Mouse (Mus musculus): Measurements from ENCODE around the gene Rer1.

Gene Rer1

DNA sequence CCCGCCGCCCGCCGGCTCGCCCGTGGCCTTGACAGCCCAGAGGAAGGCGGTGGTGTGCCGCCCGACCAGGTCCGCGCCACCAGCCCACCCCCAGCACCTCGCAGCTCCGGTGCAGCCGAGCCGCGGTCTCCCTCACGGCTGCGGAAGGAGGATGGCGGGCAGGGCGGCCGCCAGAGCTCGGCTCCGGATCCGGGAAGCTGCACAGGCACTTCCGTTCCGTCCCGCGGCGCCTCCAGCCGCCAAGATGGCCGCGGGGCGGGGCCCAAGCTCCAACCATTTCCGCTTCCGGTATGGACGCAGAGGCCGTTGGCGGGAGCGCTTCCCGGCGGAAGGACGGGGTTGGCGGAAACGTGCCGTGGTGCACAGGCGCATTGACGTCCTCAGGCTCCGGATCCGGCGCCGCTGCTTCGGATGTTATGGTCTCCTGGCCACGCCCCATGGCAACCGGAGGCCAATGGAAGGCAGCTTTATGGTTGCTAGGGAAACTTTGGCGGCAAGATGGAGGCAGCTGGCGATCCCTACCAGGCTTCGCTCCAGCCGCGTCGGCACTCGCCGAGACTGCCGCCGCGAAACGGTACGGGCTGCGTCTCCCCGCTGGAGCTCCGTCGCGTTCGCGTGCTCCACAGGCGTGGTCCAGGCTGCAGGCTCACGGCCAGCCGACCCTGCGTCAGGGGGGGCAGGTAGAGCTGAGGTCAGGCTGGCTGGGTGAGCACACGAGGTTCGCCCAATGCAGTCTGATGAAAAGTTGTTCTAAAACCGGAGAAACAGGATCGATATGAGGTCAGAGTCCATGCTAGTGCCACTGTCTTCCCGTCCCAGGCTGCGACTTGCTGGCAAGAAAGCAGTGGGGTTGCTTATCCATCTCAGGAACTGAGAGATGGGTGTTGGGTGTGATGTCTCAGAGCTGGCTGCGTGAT is at the start of gene Rer1, which contains the start of gene Morn1:
Gene Rer1, minus strand, starts transcription at position 275 of the 917 bp plus-strand sequence.
Gene Morn1, plus strand, starts transcription at position 470 of the 917 bp plus-strand sequence.
- DNase-seq (ENCODE audit: low spot score), result peak; percentile 100

DNA sequence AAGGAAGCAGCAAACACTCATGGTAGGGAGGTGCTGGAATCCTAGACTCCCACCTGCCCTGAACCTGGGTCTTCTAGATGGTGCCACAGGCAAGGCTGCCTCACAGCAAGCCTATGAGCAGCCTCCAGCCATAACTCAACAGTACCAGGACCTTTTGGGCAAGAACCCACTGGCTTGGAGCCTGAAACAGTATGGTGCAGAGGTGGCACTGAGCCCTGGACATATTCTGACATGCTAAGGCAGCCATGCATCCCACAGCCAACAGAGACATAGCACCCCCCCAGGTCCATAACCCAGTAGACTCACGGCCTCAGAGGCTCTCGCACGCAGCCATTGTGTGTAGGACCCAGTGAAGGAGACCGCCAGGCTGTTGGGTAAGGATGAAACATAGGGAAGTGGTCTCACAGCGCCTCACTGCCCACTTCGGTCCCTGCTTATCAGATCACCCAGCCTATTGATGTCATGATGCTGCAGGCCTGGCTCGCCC is 48.5 kb upstream of the Rer1 start:
- no peak for DNase-seq (ENCODE audit: low spot score)

DNA sequence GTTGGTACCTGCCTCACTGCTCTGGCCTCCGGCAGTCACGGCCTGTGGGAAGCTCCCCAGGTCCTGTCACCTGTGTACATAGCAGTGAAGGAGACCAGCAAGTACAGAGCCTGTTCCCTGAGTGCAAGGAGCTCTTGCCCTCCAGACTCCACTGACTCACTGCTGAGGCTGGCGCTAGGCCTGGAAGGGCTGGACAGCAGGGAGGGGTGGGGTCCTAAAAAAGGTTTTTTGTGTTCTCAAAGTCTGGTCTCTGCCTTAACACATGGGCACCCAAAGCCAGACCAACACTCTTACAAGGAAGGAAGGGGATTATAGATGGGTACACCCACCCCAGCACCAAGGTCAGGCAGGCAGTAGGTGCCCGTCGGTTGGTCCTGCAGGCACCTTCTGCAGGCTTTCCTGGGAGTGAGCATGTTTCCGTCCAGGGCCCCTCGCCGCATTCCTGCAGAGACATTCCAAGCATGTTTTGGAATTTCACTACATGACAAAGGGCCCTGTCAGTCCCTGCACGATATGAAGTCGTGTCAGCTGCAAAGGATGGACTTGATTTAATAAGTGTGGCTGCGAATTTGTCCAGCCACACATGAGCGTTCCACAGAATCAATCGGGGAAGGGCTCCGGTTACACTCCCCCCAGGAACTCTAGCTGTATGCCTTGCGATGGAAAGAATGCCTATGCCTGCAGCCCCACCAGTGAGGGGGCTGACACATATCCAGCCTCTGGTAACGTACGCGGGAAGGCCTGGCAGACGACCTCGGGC is 47.7 kb upstream of the Rer1 start:
- no peak for DNase-seq (ENCODE audit: low spot score)

DNA sequence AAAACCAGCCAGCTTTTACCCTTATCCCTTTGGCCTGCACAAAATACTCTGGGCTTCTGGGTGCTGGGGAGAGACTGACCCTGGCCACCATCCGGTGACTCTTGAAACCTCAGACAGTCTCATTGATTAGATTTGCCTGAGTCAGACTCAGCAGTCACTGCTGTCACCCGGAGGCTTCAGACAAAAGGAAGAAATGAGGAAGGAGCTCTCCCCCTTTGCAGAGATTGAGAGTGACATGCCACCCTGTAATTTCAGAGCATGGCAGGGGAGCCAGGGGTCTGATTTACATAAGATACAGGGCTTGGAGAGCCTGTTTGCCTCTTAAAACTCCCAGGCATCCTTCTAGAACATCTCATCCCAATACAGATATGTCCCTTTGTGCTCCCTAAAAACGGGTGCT is 47.0 kb upstream of the Rer1 start:
- DNase-seq (ENCODE audit: low spot score), result no peak

DNA sequence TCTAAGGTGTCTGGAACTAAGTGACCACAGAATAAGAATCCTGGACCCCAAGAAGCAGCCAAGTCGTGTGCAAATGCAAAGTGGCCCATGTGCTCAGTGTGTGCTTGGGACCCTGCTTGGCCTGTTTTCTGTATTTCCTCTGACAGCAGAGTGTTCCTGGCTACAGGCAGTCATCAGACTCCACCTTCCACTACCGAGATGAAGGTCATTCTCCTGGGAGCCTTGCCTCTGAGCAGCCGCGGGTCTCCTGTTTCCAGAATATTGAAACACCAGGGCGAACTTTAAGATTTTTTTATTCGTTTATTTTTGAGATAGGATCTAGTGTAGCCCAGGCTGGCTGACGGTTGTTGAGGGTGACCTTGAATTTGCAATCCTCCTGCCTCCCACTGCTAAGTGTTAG is 44.4 kb upstream of the Rer1 start:
- no peak for DNase-seq (ENCODE audit: low spot score)

DNA sequence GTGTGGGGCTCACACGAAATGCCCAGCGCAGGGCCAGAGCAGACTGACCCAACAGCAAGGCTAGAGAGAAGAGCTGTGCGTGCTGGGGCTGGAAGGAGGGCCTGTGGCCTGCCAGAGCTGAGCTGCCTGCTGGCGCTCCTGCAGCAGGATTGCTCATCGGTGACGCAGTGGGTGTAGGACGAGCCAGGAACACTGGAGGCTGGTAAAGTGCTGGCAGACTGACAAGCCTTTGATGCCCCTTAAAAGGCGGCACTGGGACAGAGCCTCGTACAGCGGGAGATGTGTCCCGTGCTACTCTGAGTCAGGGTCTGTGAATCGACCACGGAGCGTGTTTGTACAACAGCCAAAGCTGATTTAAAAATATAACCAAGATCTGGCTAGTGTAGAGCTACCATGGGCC is 43.8 kb upstream of the Rer1 start:
- peak; percentile 65 for DNase-seq (ENCODE audit: low spot score)

DNA sequence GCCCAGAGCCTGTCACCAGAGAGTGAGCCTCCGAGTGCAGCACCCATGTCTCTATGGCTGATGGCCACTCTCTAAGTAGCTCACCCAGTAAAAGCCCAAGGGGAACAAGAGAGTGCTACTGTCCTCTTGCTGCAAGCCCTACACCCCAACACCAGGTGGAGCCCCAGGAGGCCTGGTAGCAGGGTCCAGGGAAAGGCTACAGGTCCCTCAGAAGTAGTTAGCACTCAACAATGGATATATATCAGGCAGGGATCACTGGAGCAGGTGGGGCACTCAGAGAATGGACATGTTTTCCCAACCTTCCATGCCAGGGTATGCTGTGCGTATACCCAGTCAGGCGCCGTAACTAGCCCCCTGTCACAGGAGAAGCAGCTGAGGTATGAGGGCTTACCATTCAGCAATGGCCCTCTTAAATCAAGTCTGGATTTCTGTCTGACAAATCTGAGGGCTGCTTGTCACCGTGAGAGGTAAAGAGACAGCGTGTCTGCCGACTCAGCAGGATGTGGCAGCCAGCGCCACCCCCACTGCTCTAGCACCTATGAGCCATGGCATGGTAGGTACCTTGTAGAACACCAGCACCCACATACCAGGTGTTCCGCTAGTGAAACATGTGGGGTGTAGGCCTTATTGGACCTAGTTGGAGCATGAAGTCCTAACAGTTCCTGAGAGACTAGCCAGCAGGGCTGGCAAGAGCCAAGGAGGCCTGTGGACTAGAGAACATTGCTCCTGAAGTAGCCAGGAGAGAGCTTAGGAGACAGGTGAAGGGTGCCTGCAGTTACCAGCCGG is 43.1 kb upstream of the Rer1 start:
- no peak for DNase-seq (ENCODE audit: low spot score)

DNA sequence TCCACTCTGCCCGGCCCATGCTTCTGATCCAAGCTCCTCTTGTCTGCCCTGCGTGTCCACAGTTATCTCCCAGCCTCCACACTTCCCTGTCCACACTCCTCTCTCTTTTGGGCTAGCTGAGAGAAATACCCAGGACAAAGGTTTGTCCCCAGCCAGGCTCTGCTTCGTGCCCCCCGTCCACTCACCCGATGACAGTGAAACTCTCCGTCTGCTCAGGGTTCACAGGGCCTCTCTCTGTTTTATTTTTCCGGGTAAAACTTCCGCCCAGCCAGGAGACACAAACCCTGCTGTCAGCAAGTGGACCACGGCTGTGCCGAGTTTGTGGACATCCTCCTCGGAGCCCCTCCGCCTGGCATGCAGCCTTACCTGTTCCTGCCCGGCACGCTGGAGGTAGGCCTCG is 42.2 kb upstream of the Rer1 start:
- DNase-seq (ENCODE audit: low spot score), result no peak

DNA sequence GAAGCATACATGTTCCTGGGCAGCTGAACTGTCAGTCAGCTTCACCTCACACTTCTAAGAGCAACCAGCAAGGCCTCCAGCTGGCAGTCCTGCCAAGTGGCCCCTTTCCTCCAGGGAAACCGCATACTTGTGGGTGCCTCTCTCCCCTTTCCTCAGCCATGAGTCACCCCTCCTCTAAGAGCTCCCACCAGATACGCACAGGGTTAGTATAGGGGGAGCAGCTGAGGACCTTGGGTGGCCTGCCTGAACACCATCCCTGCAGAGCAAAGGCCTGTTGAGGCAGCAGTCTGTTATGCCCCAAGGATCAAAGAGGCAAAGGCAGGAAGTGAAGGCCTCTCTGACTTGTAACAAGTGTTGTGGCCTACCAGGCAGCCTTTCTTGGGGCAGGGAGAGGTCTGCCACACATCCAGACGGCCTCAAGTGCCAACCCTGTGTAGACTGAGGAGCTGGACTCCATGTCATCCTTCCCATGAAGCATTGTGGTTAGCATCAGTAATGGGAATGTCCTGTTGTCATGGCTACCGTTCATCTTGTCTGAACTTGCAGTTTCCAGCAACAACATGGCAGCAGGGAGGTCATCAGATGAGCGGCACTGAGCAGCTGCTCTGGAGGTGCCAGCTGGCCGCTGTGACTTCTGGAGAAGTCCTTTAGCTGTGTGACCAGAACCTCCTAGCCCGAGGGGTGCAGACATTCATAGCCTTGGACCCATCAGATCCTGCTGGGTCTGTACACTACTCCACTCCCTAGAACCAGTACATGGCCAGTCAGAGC is 40.6 kb upstream of the Rer1 start:
- DNase-seq (ENCODE audit: low spot score), result no peak

DNA sequence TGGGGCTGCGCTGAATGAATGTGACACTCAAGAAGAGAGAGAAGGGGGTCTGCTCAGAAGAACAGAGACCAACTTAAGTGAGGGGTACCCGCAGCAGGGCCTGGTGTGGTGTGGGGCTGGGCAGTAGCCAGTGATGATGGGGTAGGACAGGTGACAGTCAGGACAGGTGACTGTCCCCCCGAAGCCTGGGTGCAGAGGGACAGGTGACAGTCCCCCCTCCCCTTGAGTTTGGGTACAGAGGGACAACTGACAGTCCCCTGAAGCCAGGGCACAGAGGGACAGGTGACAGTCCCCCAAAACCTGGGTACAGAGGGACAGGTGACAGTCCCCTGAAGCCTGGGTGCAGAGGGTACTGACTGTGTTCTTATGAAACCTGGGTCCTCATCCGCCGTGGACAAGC is 40.0 kb upstream of the Rer1 start:
- no peak for DNase-seq (ENCODE audit: low spot score)

DNA sequence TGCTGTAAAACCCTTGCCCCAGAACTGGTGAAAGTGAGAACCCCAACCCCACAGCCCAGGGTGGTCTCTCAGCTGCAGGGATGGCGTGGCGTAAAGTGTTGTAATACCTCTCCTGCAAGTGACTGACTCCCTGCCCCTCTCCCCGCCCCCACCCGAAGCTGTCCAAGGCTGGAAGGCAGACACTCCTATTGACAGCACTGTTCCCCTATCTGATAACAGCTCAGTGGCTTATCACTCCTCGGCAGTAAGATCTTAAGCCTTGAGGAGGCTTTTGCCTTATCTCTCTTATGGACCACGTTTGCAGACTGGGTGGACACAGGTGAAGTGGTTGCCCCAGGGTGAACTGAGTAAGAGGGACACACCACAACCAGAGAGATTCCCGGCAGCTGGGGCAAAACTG is 39.1 kb upstream of the Rer1 start:
- DNase-seq (ENCODE audit: low spot score), result no peak

DNA sequence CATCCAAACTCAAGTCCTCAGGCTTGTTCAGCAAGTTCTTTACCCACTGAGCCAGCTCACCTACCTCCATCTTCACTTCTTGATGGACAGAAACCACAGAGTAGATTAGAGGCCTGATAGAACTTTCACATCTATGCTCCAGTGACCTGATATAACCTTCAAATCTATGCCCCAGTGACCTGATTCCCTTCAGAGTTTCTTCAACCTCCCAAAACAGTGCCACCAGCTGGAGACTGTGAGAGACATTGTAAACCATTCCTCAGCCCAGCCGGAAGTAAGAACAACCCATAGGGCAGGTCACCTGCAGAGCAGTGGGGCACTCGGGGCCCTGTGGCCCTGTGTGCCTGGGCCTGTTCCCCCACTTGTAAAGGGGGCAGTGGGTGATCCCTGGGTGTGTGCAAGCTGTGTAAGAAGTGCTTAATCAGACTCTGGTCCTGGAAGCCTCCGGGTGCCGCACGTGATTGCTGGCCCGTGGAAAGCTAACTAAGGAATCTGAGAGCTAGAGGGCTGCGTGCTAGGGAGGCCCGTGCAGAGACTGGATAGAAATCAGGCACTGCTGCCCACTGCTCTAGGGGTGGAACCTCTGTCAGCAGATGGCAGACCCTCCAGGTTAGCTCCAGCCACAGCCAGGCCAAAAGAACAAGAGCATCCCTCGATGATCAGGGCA is 37.8 kb upstream of the Rer1 start:
- DNase-seq (ENCODE audit: low spot score), result no peak

DNA sequence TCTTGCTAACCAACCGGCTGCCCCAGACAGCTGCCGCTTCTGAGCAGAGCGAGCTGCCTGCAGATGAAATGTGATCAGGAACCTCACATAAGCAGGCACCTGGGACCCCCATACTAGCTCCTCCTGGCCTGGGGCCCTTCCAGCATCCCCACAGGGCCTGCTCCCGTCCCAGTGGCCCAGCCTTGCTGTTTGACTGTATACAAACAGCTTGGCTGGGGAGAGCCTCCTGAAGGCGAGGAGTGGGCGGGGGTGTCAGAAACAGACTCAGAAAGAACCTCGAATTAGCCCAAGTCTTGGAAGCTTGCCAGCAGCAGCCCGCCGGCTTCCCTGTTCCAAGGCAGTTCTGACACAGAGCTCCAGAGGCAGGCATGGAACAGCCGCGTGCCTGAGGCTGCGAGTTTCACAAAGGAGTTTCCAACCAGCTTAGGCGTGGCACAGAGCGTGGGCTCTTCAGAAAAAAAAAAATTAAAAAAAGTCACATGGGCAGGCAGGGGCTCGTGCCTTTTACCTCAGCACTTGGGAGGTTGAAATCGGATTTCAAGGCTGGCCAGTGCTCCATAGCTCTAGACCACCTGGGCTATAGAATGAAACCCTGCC is 36.4 kb upstream of the Rer1 start:
- DNase-seq (ENCODE audit: low spot score), result peak; percentile 59

DNA sequence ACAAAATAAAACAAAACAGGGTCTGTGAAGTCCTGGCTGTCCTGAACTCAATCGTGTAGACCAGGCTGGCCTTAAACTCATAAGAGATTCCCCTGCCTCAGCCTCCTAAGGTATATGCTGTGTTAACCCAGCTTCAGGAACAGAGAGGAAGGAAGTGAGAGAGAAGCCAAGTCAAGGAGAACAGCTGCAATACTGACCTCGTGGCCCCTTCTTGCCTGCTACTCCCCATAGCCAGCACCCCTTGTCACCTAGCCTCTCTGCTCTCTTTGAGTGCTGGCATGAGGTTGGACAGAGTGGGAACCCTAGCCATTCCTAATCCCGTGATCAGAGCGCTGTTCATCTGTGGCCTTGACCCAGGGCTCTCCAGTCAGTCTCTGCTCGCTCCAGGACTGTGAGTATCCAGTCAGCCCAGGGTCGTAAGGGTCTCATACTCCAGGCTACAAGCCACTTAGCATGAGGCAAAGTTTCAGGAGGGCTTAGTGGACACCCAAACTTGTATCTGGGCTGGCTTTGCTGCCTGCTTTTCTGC is 35.8 kb upstream of the Rer1 start:
- DNase-seq (ENCODE audit: low spot score), result no peak

DNA sequence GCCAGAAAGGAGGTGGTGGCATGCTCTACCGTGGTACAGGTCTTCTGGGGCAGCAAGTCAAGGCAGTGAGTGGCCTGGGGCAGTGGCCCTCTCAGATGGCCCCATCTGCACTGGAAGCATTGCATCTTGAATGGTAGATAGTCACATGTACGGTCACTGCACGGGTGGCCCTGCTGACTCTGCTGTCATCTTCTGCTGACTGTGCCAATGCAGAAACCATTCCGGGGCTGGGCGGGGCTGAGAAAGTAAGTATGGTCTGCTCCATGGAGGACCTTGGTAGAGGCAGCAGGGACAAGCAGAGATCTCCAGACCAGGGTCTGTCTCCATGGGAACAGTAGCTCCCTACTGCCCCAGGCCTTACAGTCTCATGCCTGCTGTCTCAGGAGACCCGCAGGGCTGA is 35.0 kb upstream of the Rer1 start:
- DNase-seq (ENCODE audit: low spot score), result no peak

DNA sequence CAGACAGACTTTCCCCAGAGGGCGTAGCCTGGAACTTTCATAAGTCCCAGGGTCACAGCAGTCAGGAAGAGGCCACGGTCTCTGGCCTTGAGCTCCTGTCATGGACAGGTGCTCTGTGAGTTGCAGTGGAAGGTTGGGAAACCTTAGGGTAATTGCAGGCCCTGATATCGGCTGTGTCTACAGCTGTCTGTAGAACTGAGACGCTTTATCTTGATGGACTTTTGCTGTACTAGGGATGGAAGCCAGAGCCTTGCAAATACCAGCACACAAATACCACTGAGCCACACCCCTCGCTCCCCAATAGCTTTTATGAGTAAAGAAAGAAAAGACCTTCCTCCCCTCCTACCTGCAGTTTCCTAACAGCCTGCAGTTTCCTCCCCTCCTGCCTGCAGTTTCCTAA is 34.4 kb upstream of the Rer1 start:
- no peak for DNase-seq (ENCODE audit: low spot score)

DNA sequence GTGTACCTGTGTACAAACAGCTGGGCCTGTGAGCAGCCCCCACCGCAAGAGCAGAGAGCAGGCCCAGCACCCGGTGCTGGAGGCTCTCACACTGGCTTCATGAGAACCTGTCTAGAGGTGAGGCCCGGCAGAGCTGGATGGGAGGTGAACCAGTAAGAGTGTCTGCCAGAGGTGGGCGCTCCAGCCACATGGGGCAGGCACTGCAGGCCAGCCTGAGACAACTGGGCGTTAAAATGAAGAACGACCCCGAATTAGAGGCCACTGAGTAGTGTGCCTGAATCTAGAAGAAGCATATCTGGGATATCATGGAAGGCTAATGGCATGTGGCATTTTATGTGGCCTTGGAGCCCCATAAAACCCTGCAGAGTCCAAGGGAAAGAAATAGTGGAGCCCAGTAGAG is 33.9 kb upstream of the Rer1 start:
- no peak for DNase-seq (ENCODE audit: low spot score)

DNA sequence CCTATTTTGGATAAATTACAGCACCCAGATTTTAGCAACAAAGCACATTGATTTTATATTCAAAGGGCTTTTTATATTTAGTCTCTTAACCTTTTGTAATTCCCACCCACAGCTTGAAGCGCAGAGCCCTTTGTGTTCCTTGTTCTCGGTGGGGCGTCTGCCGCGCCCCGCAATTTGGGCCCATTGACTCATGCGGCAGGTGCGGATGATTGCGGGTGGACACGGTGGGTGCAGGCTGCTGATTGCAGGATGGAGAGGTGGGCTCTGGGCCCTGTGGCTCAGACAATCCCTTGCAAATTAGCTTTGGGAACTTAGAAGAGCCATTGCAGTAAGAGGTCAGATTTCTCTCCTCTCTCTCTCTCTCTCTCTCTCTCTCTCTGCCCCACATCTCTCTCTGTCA is 32.1 kb upstream of the Rer1 start:
- DNase-seq (ENCODE audit: low spot score), result no peak

DNA sequence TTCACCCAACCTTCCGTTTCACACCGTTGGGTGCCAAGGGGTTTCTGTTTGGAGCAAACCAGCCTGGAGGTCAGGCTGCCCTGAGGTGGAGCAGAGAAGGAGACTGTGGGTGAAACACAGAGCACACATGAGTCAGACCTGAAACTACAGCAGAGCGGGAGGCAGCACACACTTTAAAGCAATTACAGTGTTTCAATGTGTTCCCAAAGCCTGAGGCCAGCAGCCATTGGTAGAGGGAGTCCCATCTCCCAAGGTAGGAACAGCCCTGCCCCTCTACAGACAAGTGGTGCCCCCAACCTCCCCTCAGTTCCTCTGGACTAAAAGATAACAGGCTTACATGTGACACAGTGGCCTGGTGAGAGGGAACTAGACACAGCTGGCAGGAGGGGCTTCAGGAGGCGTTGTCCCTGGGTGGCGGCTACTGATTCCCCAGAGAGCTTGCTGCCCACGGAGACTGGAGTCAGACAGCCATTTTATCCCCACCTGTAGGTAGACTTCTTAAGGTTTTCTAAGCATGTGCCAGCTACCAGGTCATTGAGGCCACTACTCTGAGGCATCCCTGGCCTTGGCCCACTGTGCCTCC is 31.3 kb upstream of the Rer1 start:
- no peak for DNase-seq (ENCODE audit: low spot score)

DNA sequence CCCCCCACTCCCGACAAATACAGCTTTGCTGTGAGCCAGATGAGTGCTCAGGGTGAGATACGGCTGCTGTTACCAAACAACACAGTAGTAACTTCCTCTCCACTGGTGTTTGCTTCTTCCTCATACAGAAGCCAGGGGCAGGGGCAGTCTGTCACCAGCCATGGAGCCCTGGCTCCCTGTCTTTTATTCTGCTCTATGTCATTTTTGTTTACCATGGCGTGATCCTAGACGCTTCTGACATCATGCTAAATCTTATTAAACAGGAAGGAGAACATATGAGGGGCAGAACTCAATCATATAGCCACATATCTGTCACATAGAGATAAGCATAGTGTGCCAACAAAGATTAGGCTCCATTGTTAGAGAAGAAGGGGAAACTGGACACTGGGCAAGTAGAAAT is 30.4 kb upstream of the Rer1 start:
- no peak for DNase-seq (ENCODE audit: low spot score)
